Mouse (Mus musculus): ENCODE measurements at regions not wholly inside any gene's neighbourhood (a gene's known extent, or its start where the extent isn't known, plus 50 kb on each side); places are given as distances from the start of the nearest gene placed in this dataset.

- TF ChIP-seq POLR2A (IDR thresholded peaks at IDR 0.05; ENCODE audit: low read depth, low read length) (no peak), CTCF (IDR thresholded peaks at IDR 0.05; ENCODE audit: borderline replicate concordance, insufficient read depth, low read length) (no peak)
Measured at GRCm38 (mm10) chr16:63155300-63155821, 301.3 kb downstream of the Pros1 start.
